Mouse (Mus musculus): ENCODE data around the gene Mef2d. TPM values are rescaled to one million over a fixed set of nuclear protein-coding genes. Genes with fewer than 3 reads are reported as not detected.

Mef2d gene
- polyA plus RNA-seq, 1 experiment from 2014 or later = 22.5 TPM

- no peak overlapping the region for H3K9ac ChIP-seq (ENCODE audit: low read depth, low read length)
- no peaks in the 10 kb centered on the region for H3K36me3 ChIP-seq (ENCODE audit: control insufficient read depth, insufficient read depth, low read length)
- no peak overlapping the region; the same call in 1 of the 2 replicates for H3K4me3 ChIP-seq (ENCODE audit: low read depth, low read length)
- no peak overlapping the region; the same call in 1 of the 2 replicates for H3K4me2 ChIP-seq (ENCODE audit: low read length)
- peaks cover 22% of the 10 kb centered on the region for H3K4me1 ChIP-seq (ENCODE audit: control insufficient read depth, insufficient read depth, low read length)
- no peaks in the 10 kb centered on the region for H3K9me3 ChIP-seq (replicated peaks; ENCODE audit: control insufficient read depth, low read length, poor library complexity, severe bottlenecking)
- WGBS = 37% methylated on average over 2 of the region's 2 CpGs
- no peak overlapping the region; the same call in 1 of the 2 replicates for H3K27ac ChIP-seq (ENCODE audit: low read length)
- peaks cover 13% of the 10 kb centered on the region for H3K27me3 ChIP-seq (ENCODE audit: control insufficient read depth, insufficient read depth, low read depth, low read length)
- ATAC-seq = no peak
These were observed 57.5 kb downstream of the Mef2d start for GRCm38 (mm10) chr3:88199541-88200110.

GRCm38 (mm10) chr3:88200161-88200971 lies 58.2 kb downstream of the Mef2d start:
- Histone ChIP-seq H3K9ac (ENCODE audit: low read depth, low read length) (peak overlapping the region; percentile 68), H3K4me1 (ENCODE audit: control insufficient read depth, insufficient read depth, low read length) (peaks cover 28% of the 10 kb centered on the region)
- WGBS = 2% methylated on average over 57 of the region's 61 CpGs

GRCm38 (mm10) chr3:88200972-88201330 lies 58.8 kb downstream of the Mef2d start:
- under 1% methylated on average over 36 of the region's 37 CpGs for WGBS
- no peaks in the 10 kb centered on the region for H3K36me3 ChIP-seq (ENCODE audit: control insufficient read depth, insufficient read depth, low read length)
- H3K4me2 ChIP-seq (ENCODE audit: low read length) = peak overlapping the region; percentile 65
- H3K4me1 ChIP-seq (ENCODE audit: control insufficient read depth, insufficient read depth, low read length) = peaks cover 32% of the 10 kb centered on the region
- H3K27me3 ChIP-seq (ENCODE audit: control insufficient read depth, insufficient read depth, low read depth, low read length) = peaks cover 6% of the 10 kb centered on the region
- peak overlapping the region; percentile 77 for H3K27ac ChIP-seq (ENCODE audit: low read length)
- peak overlapping the region; percentile 68 for H3K9ac ChIP-seq (ENCODE audit: low read depth, low read length)
- H3K4me3 ChIP-seq (ENCODE audit: low read depth, low read length) = peak overlapping the region; percentile 45
- ATAC-seq = no peak
- no peaks in the 10 kb centered on the region for H3K9me3 ChIP-seq (replicated peaks; ENCODE audit: control insufficient read depth, low read length, poor library complexity, severe bottlenecking)

More at GRCm38 (mm10) chr3:88200161-88200971, 58.2 kb downstream of the Mef2d start:
- no peak for ATAC-seq
- Histone ChIP-seq H3K4me3 (ENCODE audit: low read depth, low read length) (peak overlapping the region; percentile 45), H3K36me3 (ENCODE audit: control insufficient read depth, insufficient read depth, low read length) (no peaks in the 10 kb centered on the region), H3K27ac (ENCODE audit: low read length) (peak overlapping the region; percentile 77), H3K9me3 (replicated peaks; ENCODE audit: control insufficient read depth, low read length, poor library complexity, severe bottlenecking) (no peaks in the 10 kb centered on the region), H3K4me2 (ENCODE audit: low read length) (peak overlapping the region; percentile 65), H3K27me3 (ENCODE audit: control insufficient read depth, insufficient read depth, low read depth, low read length) (peaks cover 12% of the 10 kb centered on the region)

- Histone ChIP-seq H3K4me1 (ENCODE audit: control insufficient read depth, insufficient read depth, low read length) (peaks cover 32% of the 10 kb centered on the region), H3K27me3 (ENCODE audit: control insufficient read depth, insufficient read depth, low read depth, low read length) (peaks cover 6% of the 10 kb centered on the region), H3K9me3 (replicated peaks; ENCODE audit: control insufficient read depth, low read length, poor library complexity, severe bottlenecking) (no peaks in the 10 kb centered on the region), H3K4me2 (ENCODE audit: low read length) (peak overlapping the region; percentile 65), H3K36me3 (ENCODE audit: control insufficient read depth, insufficient read depth, low read length) (no peaks in the 10 kb centered on the region), H3K9ac (ENCODE audit: low read depth, low read length) (peak overlapping the region; percentile 42; the same call in 1 of the 2 replicates), H3K27ac (ENCODE audit: low read length) (peak overlapping the region; percentile 77; the same call in 1 of the 2 replicates), H3K4me3 (ENCODE audit: low read depth, low read length) (peak overlapping the region; percentile 45; the same call in 1 of the 2 replicates)
- no peak for ATAC-seq
- 16% methylated on average over 5 of the region's 5 CpGs for WGBS
These were observed 59.5 kb downstream of the Mef2d start for GRCm38 (mm10) chr3:88201640-88202039.

- Histone ChIP-seq H3K4me2 (ENCODE audit: low read length) (peak overlapping the region; percentile 27; the same call in 1 of the 2 replicates), H3K27ac (ENCODE audit: low read length) (peak overlapping the region; percentile 75), H3K9me3 (replicated peaks; ENCODE audit: control insufficient read depth, low read length, poor library complexity, severe bottlenecking) (no peaks in the 10 kb centered on the region), H3K4me1 (ENCODE audit: control insufficient read depth, insufficient read depth, low read length) (peaks cover 32% of the 10 kb centered on the region), H3K27me3 (ENCODE audit: control insufficient read depth, insufficient read depth, low read depth, low read length) (peaks cover 4% of the 10 kb centered on the region), H3K9ac (ENCODE audit: low read depth, low read length) (no peak overlapping the region; the same call in 1 of the 2 replicates), H3K4me3 (ENCODE audit: low read depth, low read length) (no peak overlapping the region), H3K36me3 (ENCODE audit: control insufficient read depth, insufficient read depth, low read length) (no peaks in the 10 kb centered on the region)
- 20% methylated on average over 6 of the region's 6 CpGs for WGBS
- ATAC-seq = no peak
These were observed 60.8 kb downstream of the Mef2d start for GRCm38 (mm10) chr3:88202986-88203385.

GRCm38 (mm10) chr3:88203456-88203855 lies 61.3 kb downstream of the Mef2d start:
- Histone ChIP-seq H3K27ac (ENCODE audit: low read length) (peak overlapping the region; percentile 94), H3K4me2 (ENCODE audit: low read length) (no peak overlapping the region; the same call in 1 of the 2 replicates), H3K27me3 (ENCODE audit: control insufficient read depth, insufficient read depth, low read depth, low read length) (peaks cover 4% of the 10 kb centered on the region), H3K36me3 (ENCODE audit: control insufficient read depth, insufficient read depth, low read length) (no peaks in the 10 kb centered on the region), H3K4me3 (ENCODE audit: low read depth, low read length) (no peak overlapping the region), H3K4me1 (ENCODE audit: control insufficient read depth, insufficient read depth, low read length) (peaks cover 30% of the 10 kb centered on the region), H3K9ac (ENCODE audit: low read depth, low read length) (peak overlapping the region; percentile 31; the same call in 1 of the 2 replicates), H3K9me3 (replicated peaks; ENCODE audit: control insufficient read depth, low read length, poor library complexity, severe bottlenecking) (no peaks in the 10 kb centered on the region)
- 11% methylated on average over 5 of the region's 5 CpGs for WGBS
- no peak for ATAC-seq

GRCm38 (mm10) chr3:88203999-88204700 lies 62.0 kb downstream of the Mef2d start:
- peak overlapping the region; percentile 9; the same call in 1 of the 2 replicates for H3K4me2 ChIP-seq (ENCODE audit: low read length)
- H3K4me1 ChIP-seq (ENCODE audit: control insufficient read depth, insufficient read depth, low read length) = peaks cover 30% of the 10 kb centered on the region
- H3K27me3 ChIP-seq (ENCODE audit: control insufficient read depth, insufficient read depth, low read depth, low read length) = peaks cover 4% of the 10 kb centered on the region
- no peak for ATAC-seq
- peak overlapping the region; percentile 31; the same call in 1 of the 2 replicates for H3K9ac ChIP-seq (ENCODE audit: low read depth, low read length)
- H3K36me3 ChIP-seq (ENCODE audit: control insufficient read depth, insufficient read depth, low read length) = no peaks in the 10 kb centered on the region
- 10% methylated on average over 7 of the region's 7 CpGs for WGBS
- no peak overlapping the region for H3K4me3 ChIP-seq (ENCODE audit: low read depth, low read length)
- peak overlapping the region; percentile 94 for H3K27ac ChIP-seq (ENCODE audit: low read length)
- H3K9me3 ChIP-seq (replicated peaks; ENCODE audit: control insufficient read depth, low read length, poor library complexity, severe bottlenecking) = no peaks in the 10 kb centered on the region

GRCm38 (mm10) chr3:88204751-88205150 lies 62.6 kb downstream of the Mef2d start:
- no peaks in the 10 kb centered on the region for H3K9me3 ChIP-seq (replicated peaks; ENCODE audit: control insufficient read depth, low read length, poor library complexity, severe bottlenecking)
- peaks cover 31% of the 10 kb centered on the region for H3K4me1 ChIP-seq (ENCODE audit: control insufficient read depth, insufficient read depth, low read length)
- 13% methylated on average over 1 of the region's 1 CpGs for WGBS
- peaks cover 4% of the 10 kb centered on the region for H3K27me3 ChIP-seq (ENCODE audit: control insufficient read depth, insufficient read depth, low read depth, low read length)
- H3K36me3 ChIP-seq (ENCODE audit: control insufficient read depth, insufficient read depth, low read length) = no peaks in the 10 kb centered on the region
- no peak for ATAC-seq
- peak overlapping the region; percentile 94 for H3K27ac ChIP-seq (ENCODE audit: low read length)
- H3K9ac ChIP-seq (ENCODE audit: low read depth, low read length) = no peak overlapping the region
- no peak overlapping the region for H3K4me3 ChIP-seq (ENCODE audit: low read depth, low read length)
- no peak overlapping the region for H3K4me2 ChIP-seq (ENCODE audit: low read length)
